Mouse (Mus musculus) midbrain, embryonic 12.5 days (tissue): ENCODE data around the gene Copz2. TPM values are rescaled to one million over a fixed set of nuclear protein-coding genes. Genes with fewer than 3 reads are reported as not detected.

Experiments used
- ATAC-seq: fragments of 200-750 bp; cut with Nextera tagmentation; 2 replicates; pipeline ENCODE4 v1.8.0; 2017; ENCODE audit warnings: low read depth, moderate TSS enrichment, moderate library complexity; ENCODE audit not compliant: low FRiP score
- H3K27ac ChIP-seq: fragments of 300-500 bp; sonication (generic); replicated peaks from 2 replicates; pipeline ENCODE4 v1.5.1; 2016; ENCODE audit warnings: mild to moderate bottlenecking
- H3K27me3 ChIP-seq: fragments of 300-500 bp; sonication (generic); 2 replicates; pipeline ENCODE4 v1.6.1; 2016; ENCODE audit warnings: mild to moderate bottlenecking
- H3K36me3 ChIP-seq: fragments of 300-500 bp; sonication (generic); 2 replicates; pipeline ENCODE4 v1.6.1; 2016
- H3K4me1 ChIP-seq: fragments of 300-500 bp; sonication (generic); 2 replicates; pipeline ENCODE4 v1.6.1; 2016
- H3K4me2 ChIP-seq: fragments of 300-500 bp; sonication (generic); replicated peaks from 2 replicates; pipeline ENCODE4 v1.6.1; 2016; ENCODE audit warnings: mild to moderate bottlenecking, moderate library complexity
- H3K4me3 ChIP-seq: fragments of 300-500 bp; sonication (generic); 2 replicates; pipeline ENCODE4 v1.5.1; 2016; ENCODE audit warnings: mild to moderate bottlenecking
- H3K9ac ChIP-seq: fragments of 300-500 bp; sonication (generic); replicated peaks from 2 replicates; pipeline ENCODE4 v1.6.1; 2016; ENCODE audit warnings: mild to moderate bottlenecking, moderate library complexity
- H3K9me3 ChIP-seq: fragments of 300-500 bp; sonication (generic); 2 replicates; pipeline ENCODE4 v1.6.1; 2016; ENCODE audit warnings: mild to moderate bottlenecking
- WGBS: fragments of 180-500 bp; shearing (Covaris S2); methylation state at CpG from one replicate; pipeline ENCODE4 v1.1.7; 2016; 5-methylcytosine and 5-hydroxymethylcytosine counted together
- polyA plus RNA-seq: library from polyadenylated mRNA; unstranded; fragments of >200 nt; fragmentation: Nextera tagmentation; extraction: Ambion mirVana; gene quantifications from 2 replicates; pipeline ENCODE4 v1.2.1, GENCODE M21; 2016

The Copz2 gene
- polyA plus RNA-seq, 1 experiment from 2014 or later = 43.0 TPM

- Histone ChIP-seq H3K9ac (peak overlapping the region; percentile 67), H3K27me3 (no peaks in the 10 kb centered on the region), H3K4me1 (peaks cover 66% of the 10 kb centered on the region), H3K9me3 (no peaks in the 10 kb centered on the region), H3K4me2 (peak overlapping the region; percentile 48), H3K4me3 (no peak overlapping the region), H3K36me3 (no peaks in the 10 kb centered on the region), H3K27ac (peak overlapping the region; percentile 100)
- 5% methylated on average over 11 of the region's 11 CpGs for WGBS
- ATAC-seq = 0 out of 2 replicates have a peak, but pooled peaks have one; percentile 4
Measured at GRCm38 (mm10) chr11:96873601-96874140, 24.0 kb downstream of the Copz2 start.

- H3K36me3 ChIP-seq = no peaks in the 10 kb centered on the region
Measured at GRCm38 (mm10) chr11:96875270-96875669, 25.6 kb downstream of the Copz2 start.

GRCm38 (mm10) chr11:96875745-96876144 lies 26.1 kb downstream of the Copz2 start:
- WGBS = under 1% methylated on average over 35 of the region's 35 CpGs
- Histone ChIP-seq H3K27me3 (no peaks in the 10 kb centered on the region), H3K9me3 (no peaks in the 10 kb centered on the region), H3K9ac (0 out of 2 replicates have a peak overlapping the region, but pooled peaks have one; percentile 25), H3K27ac (peak overlapping the region; percentile 100), H3K4me2 (peak overlapping the region; percentile 39), H3K36me3 (no peaks in the 10 kb centered on the region), H3K4me3 (peak overlapping the region; percentile 17; the same call in 1 of the 2 replicates), H3K4me1 (peaks cover 77% of the 10 kb centered on the region)
- peak; percentile 87 for ATAC-seq

More at GRCm38 (mm10) chr11:96875270-96875669, 25.6 kb downstream of the Copz2 start:
- no peak; the same call in 1 of the 2 replicates for ATAC-seq
- WGBS = 4% methylated on average over 4 of the region's 4 CpGs
- Histone ChIP-seq H3K4me1 (peaks cover 77% of the 10 kb centered on the region), H3K4me2 (peak overlapping the region; percentile 39), H3K27me3 (no peaks in the 10 kb centered on the region), H3K9ac (0 out of 2 replicates have a peak overlapping the region, but pooled peaks have one; percentile 25), H3K27ac (peak overlapping the region; percentile 100), H3K4me3 (no peak overlapping the region), H3K9me3 (no peaks in the 10 kb centered on the region)

GRCm38 (mm10) chr11:96876300-96877040 lies 26.8 kb downstream of the Copz2 start:
- Histone ChIP-seq H3K4me1 (peaks cover 75% of the 10 kb centered on the region), H3K27ac (peak overlapping the region; percentile 100), H3K4me2 (peak overlapping the region; percentile 39), H3K9me3 (no peaks in the 10 kb centered on the region), H3K4me3 (peak overlapping the region; percentile 17), H3K9ac (peak overlapping the region; percentile 64), H3K36me3 (no peaks in the 10 kb centered on the region), H3K27me3 (no peaks in the 10 kb centered on the region)
- ATAC-seq = peak; percentile 72
- under 1% methylated on average over 13 of the region's 13 CpGs for WGBS

- H3K27me3 ChIP-seq = no peaks in the 10 kb centered on the region
- no peaks in the 10 kb centered on the region for H3K9me3 ChIP-seq
- ATAC-seq = no peak
- peak overlapping the region; percentile 64 for H3K9ac ChIP-seq
- peaks cover 72% of the 10 kb centered on the region for H3K4me1 ChIP-seq
- no peaks in the 10 kb centered on the region for H3K36me3 ChIP-seq
- H3K4me3 ChIP-seq = no peak overlapping the region
- H3K4me2 ChIP-seq = peak overlapping the region; percentile 39
- H3K27ac ChIP-seq = peak overlapping the region; percentile 100
- WGBS = 33% methylated on average over 4 of the region's 4 CpGs
Measured at GRCm38 (mm10) chr11:96877071-96877470, 27.4 kb downstream of the Copz2 start.

GRCm38 (mm10) chr11:96878715-96879114 lies 29.0 kb downstream of the Copz2 start:
- H3K27me3 ChIP-seq = no peaks in the 10 kb centered on the region
- no peak overlapping the region for H3K4me2 ChIP-seq
- peaks cover 56% of the 10 kb centered on the region for H3K4me1 ChIP-seq
- peak overlapping the region; percentile 100 for H3K27ac ChIP-seq
- H3K9me3 ChIP-seq = no peaks in the 10 kb centered on the region
- H3K9ac ChIP-seq = no peak overlapping the region
- WGBS = 20% methylated on average over 3 of the region's 3 CpGs
- H3K4me3 ChIP-seq = no peak overlapping the region
- ATAC-seq = no peak
- no peaks in the 10 kb centered on the region for H3K36me3 ChIP-seq

- no peak for ATAC-seq
- Histone ChIP-seq H3K27me3 (no peaks in the 10 kb centered on the region), H3K36me3 (no peaks in the 10 kb centered on the region), H3K4me2 (no peak overlapping the region), H3K27ac (peak overlapping the region; percentile 100), H3K4me1 (peaks cover 49% of the 10 kb centered on the region), H3K4me3 (no peak overlapping the region), H3K9ac (peak overlapping the region; percentile 12; the same call in 1 of the 2 replicates), H3K9me3 (no peaks in the 10 kb centered on the region)
- WGBS = 3% methylated on average over 7 of the region's 7 CpGs
Measured at GRCm38 (mm10) chr11:96879359-96879758, 29.7 kb downstream of the Copz2 start.

- Histone ChIP-seq H3K27me3 (no peaks in the 10 kb centered on the region), H3K4me1 (peaks cover 43% of the 10 kb centered on the region)
- 93% methylated on average over 9 of the region's 9 CpGs for WGBS
Measured at GRCm38 (mm10) chr11:96880296-96880695, 30.6 kb downstream of the Copz2 start.

GRCm38 (mm10) chr11:96885901-96886340 lies 36.3 kb downstream of the Copz2 start:
- peak; percentile 77 for ATAC-seq
- Histone ChIP-seq H3K4me2 (no peak overlapping the region), H3K27ac (peak overlapping the region; percentile 90), H3K27me3 (no peaks in the 10 kb centered on the region), H3K9ac (peak overlapping the region; percentile 16; the same call in 1 of the 2 replicates), H3K4me3 (no peak overlapping the region), H3K4me1 (peaks cover 26% of the 10 kb centered on the region), H3K36me3 (no peaks in the 10 kb centered on the region), H3K9me3 (no peaks in the 10 kb centered on the region)
- WGBS = 25% methylated on average over 5 of the region's 5 CpGs

More at GRCm38 (mm10) chr11:96880296-96880695, 30.6 kb downstream of the Copz2 start:
- no peaks in the 10 kb centered on the region for H3K9me3 ChIP-seq
- peak overlapping the region; percentile 100 for H3K27ac ChIP-seq
- H3K4me3 ChIP-seq = no peak overlapping the region
- ATAC-seq = no peak
- no peak overlapping the region for H3K4me2 ChIP-seq
- no peak overlapping the region for H3K9ac ChIP-seq
- no peaks in the 10 kb centered on the region for H3K36me3 ChIP-seq

- WGBS = 87% methylated on average over 8 of the region's 8 CpGs
- Histone ChIP-seq H3K4me2 (no peak overlapping the region), H3K4me3 (no peak overlapping the region), H3K27ac (peak overlapping the region; percentile 90), H3K9me3 (no peaks in the 10 kb centered on the region), H3K4me1 (peaks cover 28% of the 10 kb centered on the region), H3K9ac (0 out of 2 replicates have a peak overlapping the region, but pooled peaks have one; percentile 20), H3K36me3 (no peaks in the 10 kb centered on the region), H3K27me3 (no peaks in the 10 kb centered on the region)
- ATAC-seq = no peak
Measured at GRCm38 (mm10) chr11:96886942-96887546, 37.4 kb downstream of the Copz2 start.

- WGBS = 51% methylated on average over 14 of the region's 14 CpGs
- Histone ChIP-seq H3K9me3 (no peaks in the 10 kb centered on the region), H3K27me3 (no peaks in the 10 kb centered on the region), H3K36me3 (no peaks in the 10 kb centered on the region), H3K4me3 (no peak overlapping the region), H3K27ac (peak overlapping the region; percentile 86; the same call in 1 of the 2 replicates), H3K9ac (no peak overlapping the region), H3K4me2 (no peak overlapping the region), H3K4me1 (peaks cover 36% of the 10 kb centered on the region)
- no peak for ATAC-seq
Measured at GRCm38 (mm10) chr11:96891784-96892527, 42.3 kb downstream of the Copz2 start.
